Mouse (Mus musculus): ENCODE measurements around the gene Prl7a1. TPM values are rescaled to one million over a fixed set of nuclear protein-coding genes. Genes with fewer than 3 reads are reported as not detected.

Prl7a1 gene
- not detected in 2 replicates for polyA plus RNA-seq (2015; fragmentation: Nextera tagmentation; extraction: Ambion mirVana)

DNA sequence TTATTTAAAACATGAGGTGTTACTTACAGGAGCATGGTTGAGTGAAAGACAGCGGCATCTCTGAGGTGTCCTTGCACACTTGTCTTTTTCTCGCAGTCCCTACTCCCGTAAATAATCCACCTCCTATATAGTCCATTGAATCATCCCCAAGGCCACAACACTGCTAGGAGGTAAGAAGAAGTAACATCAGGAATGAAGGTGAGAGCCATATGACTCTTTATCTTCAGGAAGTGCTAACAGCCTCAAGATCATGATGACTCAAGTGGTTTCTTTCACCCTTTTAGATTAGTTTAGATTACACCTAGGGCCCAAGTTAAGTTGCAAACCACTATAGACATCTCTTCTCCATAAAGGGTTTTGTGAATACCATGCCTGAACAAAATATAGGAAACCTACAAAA lies at the start of gene Prl7a1:
TSS of gene Prl7a1 (minus strand) at position 101 of the 400 bp plus-strand sequence.
- no peak within 1 kb of the TSS for H3K27ac ChIP-seq (replicated peaks)
- no peak within 1 kb of the TSS for H3K4me2 ChIP-seq
- WGBS (ENCODE audit: insufficient replicate concordance) = 74% methylated on average over 3 of the region's 3 CpGs
- no peak within 1 kb of the TSS for H3K4me3 ChIP-seq (replicated peaks)
- H3K9me3 ChIP-seq (replicated peaks) = no peaks in the 10 kb centered on the region
- no peaks in the 10 kb centered on the region for H3K4me1 ChIP-seq (replicated peaks)
- ATAC-seq (ENCODE audit: insufficient read depth) = no peak
- no peak within 1 kb of the TSS for H3K9ac ChIP-seq
- H3K36me3 ChIP-seq (replicated peaks) = no peaks in the 10 kb centered on the region
- no peaks in the 10 kb centered on the region for H3K27me3 ChIP-seq

DNA sequence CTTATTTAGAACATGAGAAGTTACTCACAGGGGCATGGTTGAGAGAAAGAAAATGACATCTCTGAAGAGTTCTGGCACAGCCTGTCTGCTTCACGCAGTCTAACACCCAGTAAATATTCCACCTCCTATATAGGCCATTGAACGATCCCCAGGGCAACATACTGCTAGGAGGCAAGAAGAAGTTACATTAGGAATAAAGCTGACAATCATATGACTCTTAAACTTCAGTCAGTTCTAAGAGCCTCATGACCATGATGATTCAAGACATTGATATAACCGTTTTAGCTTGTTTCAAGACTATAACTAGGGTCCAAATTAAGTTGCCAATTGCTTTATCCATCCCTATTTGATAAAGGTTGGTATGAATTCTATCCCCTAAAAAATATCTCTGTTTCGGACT lies 25.6 kb upstream of the Prl7a1 start, which contains the start of gene Prl7a2:
TSS of gene Prl7a2 (minus strand) at position 101 of the 400 bp plus-strand sequence.
- Histone ChIP-seq H3K4me3 (replicated peaks) (no peak within 1 kb of the TSS), H3K36me3 (replicated peaks) (no peaks in the 10 kb centered on the region), H3K9ac (no peak within 1 kb of the TSS), H3K4me1 (replicated peaks) (no peaks in the 10 kb centered on the region), H3K27ac (replicated peaks) (no peak within 1 kb of the TSS), H3K4me2 (no peak within 1 kb of the TSS), H3K9me3 (replicated peaks) (no peaks in the 10 kb centered on the region), H3K27me3 (no peaks in the 10 kb centered on the region)
- 51% methylated on average over 4 of the region's 4 CpGs for WGBS (ENCODE audit: insufficient replicate concordance)
- no peak for ATAC-seq (ENCODE audit: insufficient read depth)

GRCm38 (mm10) chr13:27660747-27661146 lies 18.5 kb upstream of the Prl7a1 start:
- Histone ChIP-seq H3K9me3 (replicated peaks) (no peaks in the 10 kb centered on the region), H3K4me2 (no peak overlapping the region), H3K4me1 (replicated peaks) (no peaks in the 10 kb centered on the region), H3K9ac (no peak overlapping the region), H3K36me3 (replicated peaks) (no peaks in the 10 kb centered on the region), H3K27ac (replicated peaks) (no peak overlapping the region), H3K4me3 (replicated peaks) (no peak overlapping the region), H3K27me3 (no peaks in the 10 kb centered on the region)
- ATAC-seq (ENCODE audit: insufficient read depth) = no peak
- 49% methylated on average over 2 of the region's 2 CpGs for WGBS (ENCODE audit: insufficient replicate concordance)

DNA sequence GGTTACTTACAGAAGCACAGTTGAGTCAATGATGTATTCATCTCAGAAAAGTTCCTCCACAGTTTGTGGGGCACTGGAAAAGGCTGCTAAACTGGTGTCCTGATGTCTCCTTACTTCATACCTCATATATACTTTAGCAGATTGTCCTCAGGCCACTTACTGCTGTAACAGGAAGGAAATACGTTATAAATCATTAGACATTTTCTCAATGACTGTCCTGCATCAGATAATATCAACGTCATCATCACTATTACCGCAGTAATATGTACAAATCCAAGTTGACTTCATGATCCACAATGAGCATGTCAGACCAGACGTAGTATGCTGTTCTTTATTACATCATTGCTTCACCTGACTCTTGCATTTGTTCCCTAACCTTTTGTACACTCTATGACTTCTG lies 31.8 kb downstream of the Prl7a1 start, which contains the start of gene Prl7b1:
TSS of gene Prl7b1 (minus strand) at position 101 of the 400 bp plus-strand sequence.
- WGBS (ENCODE audit: insufficient replicate concordance) = 50% methylated on average over 4 of the region's 4 CpGs
- Histone ChIP-seq H3K27ac (replicated peaks) (no peak within 1 kb of the TSS), H3K4me2 (no peak within 1 kb of the TSS), H3K27me3 (no peaks in the 10 kb centered on the region), H3K4me1 (replicated peaks) (no peaks in the 10 kb centered on the region), H3K9me3 (replicated peaks) (no peaks in the 10 kb centered on the region), H3K4me3 (replicated peaks) (no peak within 1 kb of the TSS), H3K9ac (no peak within 1 kb of the TSS), H3K36me3 (replicated peaks) (no peaks in the 10 kb centered on the region)
- no peak for ATAC-seq (ENCODE audit: insufficient read depth)

Other genes with a start within 250 kb of the Prl7a1 start
- gene Prl8a6, start 203.8 kb downstream of the Prl7a1 start, polyA plus RNA-seq (2015; fragmentation: Nextera tagmentation; extraction: Ambion mirVana) = not detected in 2 replicates
- gene Prl8a8, start 129.3 kb downstream of the Prl7a1 start, polyA plus RNA-seq (2015; fragmentation: Nextera tagmentation; extraction: Ambion mirVana) = not detected in 2 replicates
- gene Prl8a9, start 77.9 kb downstream of the Prl7a1 start, polyA plus RNA-seq (2015; fragmentation: Nextera tagmentation; extraction: Ambion mirVana) = not detected in 2 replicates
- gene Prl8a1, start 60.3 kb downstream of the Prl7a1 start, polyA plus RNA-seq (2015; fragmentation: Nextera tagmentation; extraction: Ambion mirVana) = not detected in 2 replicates
- not detected in 2 replicates for gene Prl7b1, start 31.9 kb downstream of the Prl7a1 start, polyA plus RNA-seq (2015; fragmentation: Nextera tagmentation; extraction: Ambion mirVana)
- not detected in 2 replicates for gene Prl7a2, start 25.5 kb upstream of the Prl7a1 start, polyA plus RNA-seq (2015; fragmentation: Nextera tagmentation; extraction: Ambion mirVana)
- gene Prl7d1, start 74.2 kb upstream of the Prl7a1 start, polyA plus RNA-seq (2015; fragmentation: Nextera tagmentation; extraction: Ambion mirVana) = not detected in 2 replicates
- gene Prl7c1, start 138.3 kb upstream of the Prl7a1 start, polyA plus RNA-seq (2015; fragmentation: Nextera tagmentation; extraction: Ambion mirVana) = not detected in 2 replicates
- not detected in 2 replicates for gene Prl2a1, start 159.2 kb upstream of the Prl7a1 start, polyA plus RNA-seq (2015; fragmentation: Nextera tagmentation; extraction: Ambion mirVana)
- gene Prl2c1, start 206.8 kb upstream of the Prl7a1 start, polyA plus RNA-seq (2015; fragmentation: Nextera tagmentation; extraction: Ambion mirVana) = not detected in 2 replicates